Mouse (Mus musculus): ENCODE results near the gene Xrra1.
"Not testable (repeated sequence)": the region's sequence is repeated elsewhere in the genome, so short reads cannot be mapped to it uniquely, and the experiment has no call there.

The Xrra1 gene

GRCm38 (mm10) chr7:99953442-99954098 is 94.7 kb downstream of the Xrra1 start:
- DNase-seq (ENCODE audit: low spot score) = no peak

GRCm38 (mm10) chr7:99954212-99954611 is 95.3 kb downstream of the Xrra1 start:
- peak; percentile 55 for DNase-seq (ENCODE audit: low spot score)

- no peak for DNase-seq (ENCODE audit: low spot score)
Observed at GRCm38 (mm10) chr7:99956095-99956494, 97.2 kb downstream of the Xrra1 start.

GRCm38 (mm10) chr7:99957226-99957965 is 98.5 kb downstream of the Xrra1 start:
- DNase-seq (ENCODE audit: low spot score) = no peak

DNA sequence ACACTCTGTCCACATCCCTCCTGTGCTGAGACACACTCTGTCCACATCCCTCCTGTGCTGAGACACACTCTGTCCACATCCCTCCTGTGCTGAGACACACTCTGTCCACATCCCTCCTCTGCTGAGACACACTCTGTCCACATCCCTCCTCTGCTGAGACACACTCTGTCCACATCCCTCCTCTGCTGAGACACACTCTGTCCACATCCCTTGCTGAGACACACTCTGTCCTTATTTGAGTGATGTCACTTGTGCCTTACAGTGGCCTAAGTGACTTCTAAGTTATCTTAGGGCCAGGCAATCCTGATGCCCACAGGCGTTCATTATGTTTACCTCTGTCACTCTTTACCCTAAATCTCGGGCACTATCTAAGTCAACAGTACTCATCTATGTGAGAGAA is 101.7 kb downstream of the Xrra1 start:
- DNase-seq (ENCODE audit: low spot score) = not testable (repeated sequence)

- no peak for DNase-seq (ENCODE audit: low spot score)
Observed at GRCm38 (mm10) chr7:99961518-99961917, 102.6 kb downstream of the Xrra1 start.

DNA sequence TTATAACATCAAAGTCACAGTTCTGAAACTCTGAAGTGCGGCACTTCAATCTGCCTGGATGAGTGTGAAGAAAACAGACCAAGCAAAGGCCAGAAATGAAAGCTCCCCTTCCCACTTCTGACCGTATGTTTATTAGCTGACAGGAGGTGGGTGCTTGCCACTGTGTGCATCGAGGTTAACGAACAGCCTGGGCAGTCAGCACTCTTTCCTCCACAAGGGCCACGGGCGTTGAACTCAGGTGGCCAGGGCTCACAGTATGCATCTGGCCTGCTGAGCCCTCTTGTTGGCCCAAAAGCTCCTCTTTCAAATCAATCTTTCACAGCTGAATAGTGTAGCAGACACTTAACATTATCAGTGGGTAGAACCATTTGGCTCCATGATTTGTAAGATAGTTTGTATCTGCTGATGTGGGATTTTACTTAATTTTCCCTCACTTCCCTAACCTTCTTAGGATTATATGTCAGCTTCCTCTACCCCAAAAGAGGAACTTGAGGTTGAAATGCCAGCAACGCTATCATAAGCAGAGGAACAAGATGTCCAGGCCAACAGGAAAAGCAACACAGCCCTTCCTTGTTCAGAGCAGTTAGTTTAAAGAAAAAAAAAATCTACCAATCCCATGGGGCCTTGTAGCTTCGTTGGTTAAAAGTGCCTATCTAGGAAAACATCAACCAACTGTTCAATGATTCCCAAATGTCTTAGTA is 103.8 kb downstream of the Xrra1 start:
- DNase-seq (ENCODE audit: low spot score) = no peak

DNA sequence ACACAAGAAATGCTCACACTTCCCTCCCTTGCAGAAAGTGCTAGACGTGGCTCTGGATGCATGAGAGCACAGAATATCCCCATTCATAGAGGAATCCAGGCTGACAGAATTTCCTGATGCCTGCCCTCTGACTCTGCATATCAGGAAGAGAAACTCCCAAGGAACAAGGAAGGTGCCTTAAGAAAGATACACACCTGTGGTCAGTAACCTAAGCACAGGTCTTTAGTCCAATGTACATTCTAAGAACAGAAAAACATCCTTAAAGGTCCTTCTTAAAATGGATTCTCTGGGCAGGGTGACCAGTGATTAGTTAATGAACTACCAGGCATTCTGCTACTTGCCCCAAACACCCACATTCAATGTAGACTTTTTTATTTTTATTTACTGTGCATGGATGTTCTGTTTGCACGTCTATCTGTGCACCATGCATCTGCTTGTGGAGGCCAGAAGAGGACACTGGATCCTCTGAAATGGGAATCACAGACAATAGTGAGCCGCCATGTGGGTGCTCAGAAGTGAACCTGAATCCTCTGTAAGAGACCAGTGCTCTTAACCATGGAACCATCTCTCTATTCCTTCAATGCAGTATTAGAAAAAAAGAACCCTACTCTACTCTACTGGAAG is 104.4 kb downstream of the Xrra1 start:
- DNase-seq (ENCODE audit: low spot score) = no peak

GRCm38 (mm10) chr7:99965020-99965841 is 106.3 kb downstream of the Xrra1 start:
- no peak for DNase-seq (ENCODE audit: low spot score)

DNA sequence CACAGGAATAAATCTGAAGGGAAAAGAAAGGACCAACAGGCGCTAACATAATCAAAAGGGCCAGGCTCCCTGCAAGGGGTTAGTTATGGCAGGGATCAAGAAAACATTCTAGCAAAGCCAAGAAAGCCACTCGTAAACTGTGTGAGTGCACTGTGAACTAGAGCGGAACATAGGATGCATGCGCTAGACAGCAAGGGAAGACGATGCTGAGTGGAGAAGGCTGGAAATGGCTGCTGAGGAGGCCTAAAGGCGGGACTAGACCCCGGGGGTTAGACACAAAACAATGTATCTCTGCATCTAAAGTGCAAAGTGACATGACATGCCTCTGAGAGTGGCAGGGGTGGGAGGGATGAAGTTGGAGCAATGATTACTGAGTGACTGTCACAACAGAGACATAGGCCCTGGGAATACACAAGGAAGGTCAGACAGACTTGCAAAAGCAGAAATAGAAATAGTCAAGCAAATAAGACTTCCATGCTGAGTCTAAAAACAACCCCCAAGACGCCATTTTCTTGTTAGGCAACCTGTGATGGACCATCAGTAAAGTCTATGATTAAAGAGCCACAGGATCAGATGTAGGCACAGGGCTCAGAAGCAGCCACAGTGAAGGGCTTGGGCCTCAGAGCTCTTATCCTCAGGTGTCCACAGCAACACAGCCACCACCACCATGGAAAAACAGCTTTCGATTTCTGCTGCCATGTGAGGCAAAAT is 107.2 kb downstream of the Xrra1 start:
- DNase-seq (ENCODE audit: low spot score) = no peak

Data from T-cell, adult 2 months (primary cell).